Mouse (Mus musculus) embryonic facial prominence, embryonic 14.5 days (tissue): ENCODE measurements at regions not wholly inside any gene's neighbourhood (a gene's known extent, or its start where the extent isn't known, plus 50 kb on each side); places are given as distances from the start of the nearest gene placed in this dataset.
"Not testable (repeated sequence)": the region's sequence is repeated elsewhere in the genome, so short reads cannot be mapped to it uniquely, and the experiment has no call there.

Source experiments
- ATAC-seq: fragments of 200-750 bp; cut with Nextera tagmentation; 2 replicates; pipeline ENCODE4 v1.8.0; 2017; ENCODE audit warnings: low read depth, moderate number of reproducible peaks, moderate TSS enrichment
- DNase-seq: peaks from one replicate; pipeline ENCODE4 v3.0.0-alpha.2; 2015; ENCODE audit warnings: low spot score
- H3K27ac ChIP-seq: fragments of 300-500 bp; sonication (generic); replicated peaks from 2 replicates; pipeline ENCODE4 v1.5.1; 2014; ENCODE audit warnings: low read depth, mild to moderate bottlenecking, low read length, moderate library complexity
- H3K27me3 ChIP-seq: fragments of 300-500 bp; sonication (generic); replicated peaks from 2 replicates; pipeline ENCODE4 v1.6.1; 2014; ENCODE audit warnings: low read length; ENCODE audit not compliant: control insufficient read depth, insufficient read depth
- H3K36me3 ChIP-seq: fragments of 300-500 bp; sonication (generic); 2 replicates; pipeline ENCODE4 v1.6.1; 2014; ENCODE audit warnings: low read length, mixed read lengths; ENCODE audit not compliant: control insufficient read depth, insufficient read depth
- H3K4me1 ChIP-seq: fragments of 300-500 bp; sonication (generic); 2 replicates; pipeline ENCODE4 v1.6.1; 2014; ENCODE audit warnings: antibody characterized with exemption, low read length; ENCODE audit not compliant: control insufficient read depth, insufficient read depth
- H3K4me2 ChIP-seq: fragments of 300-500 bp; sonication (generic); 2 replicates; pipeline ENCODE4 v1.6.1; 2014; ENCODE audit warnings: low read depth, mild to moderate bottlenecking, low read length, moderate library complexity, mixed read lengths
- H3K4me3 ChIP-seq: fragments of 300-500 bp; sonication (generic); 2 replicates; pipeline ENCODE4 v1.5.1; 2014; ENCODE audit warnings: low read depth, mild to moderate bottlenecking, low read length
- H3K9ac ChIP-seq: fragments of 300-500 bp; sonication (generic); 2 replicates; pipeline ENCODE4 v1.6.1; 2014; ENCODE audit warnings: low read depth, mild to moderate bottlenecking, low read length, moderate library complexity, mixed read lengths
- H3K9me3 ChIP-seq: fragments of 300-500 bp; sonication (generic); 2 replicates; pipeline ENCODE4 v1.6.1; 2016; ENCODE audit warnings: low read length; ENCODE audit not compliant: control insufficient read depth
- WGBS: fragments of 180-500 bp; shearing (Covaris S2); extraction: QIAGEN DNeasy Blood & Tissue Kit; methylation state at CpG from one replicate; pipeline ENCODE4 v1.1.7; 2014; 5-methylcytosine and 5-hydroxymethylcytosine counted together

- Histone ChIP-seq H3K27me3 (no peaks in the 10 kb centered on the region), H3K4me1 (no peaks in the 10 kb centered on the region), H3K36me3 (no peaks in the 10 kb centered on the region), H3K4me2 (no peak overlapping the region), H3K9me3 (no peaks in the 10 kb centered on the region), H3K4me3 (no peak overlapping the region), H3K9ac (no peak overlapping the region), H3K27ac (no peak overlapping the region)
- no peak for ATAC-seq
- whole genome bisulfite sequencing = 97% methylated on average over 9 of the region's 9 CpGs
- DNase-seq = no peak
Measured at GRCm38 (mm10) chr3:34740110-34740509, 89.9 kb downstream of the Sox2 start.

GRCm38 (mm10) chr3:34745181-34745736 lies 95.1 kb downstream of the Sox2 start:
- H3K4me2 ChIP-seq = no peak overlapping the region
- 72% methylated on average over 5 of the region's 5 CpGs for WGBS
- no peak overlapping the region for H3K27ac ChIP-seq
- H3K9me3 ChIP-seq = no peaks in the 10 kb centered on the region
- no peak for DNase-seq
- no peak overlapping the region for H3K4me3 ChIP-seq
- no peak for ATAC-seq
- no peaks in the 10 kb centered on the region for H3K36me3 ChIP-seq
- H3K4me1 ChIP-seq = no peaks in the 10 kb centered on the region
- H3K27me3 ChIP-seq = no peaks in the 10 kb centered on the region
- H3K9ac ChIP-seq = no peak overlapping the region

- Histone ChIP-seq H3K4me1 (no peaks in the 10 kb centered on the region), H3K9me3 (no peaks in the 10 kb centered on the region), H3K27me3 (no peaks in the 10 kb centered on the region), H3K4me3 (no peak overlapping the region), H3K36me3 (no peaks in the 10 kb centered on the region), H3K9ac (no peak overlapping the region), H3K27ac (no peak overlapping the region), H3K4me2 (no peak overlapping the region)
- 56% methylated on average over 10 of the region's 10 CpGs for WGBS
- DNase-seq (peak; percentile 80), ATAC-seq (peak; percentile 81)
Measured at GRCm38 (mm10) chr3:34747499-34748093, 97.4 kb downstream of the Sox2 start.

GRCm38 (mm10) chr3:34749989-34750388 lies 99.8 kb downstream of the Sox2 start:
- 83% methylated on average over 7 of the region's 7 CpGs for WGBS

GRCm38 (mm10) chr3:34751551-34751950 lies 101.3 kb downstream of the Sox2 start:
- no peak overlapping the region for H3K27ac ChIP-seq
- DNase-seq (no peak), ATAC-seq (no peak)
- H3K4me2 ChIP-seq = no peak overlapping the region
- whole genome bisulfite sequencing = 78% methylated on average over 5 of the region's 5 CpGs
- no peaks in the 10 kb centered on the region for H3K36me3 ChIP-seq
- H3K9ac ChIP-seq = no peak overlapping the region
- no peaks in the 10 kb centered on the region for H3K9me3 ChIP-seq
- no peaks in the 10 kb centered on the region for H3K4me1 ChIP-seq
- no peaks in the 10 kb centered on the region for H3K27me3 ChIP-seq
- H3K4me3 ChIP-seq = no peak overlapping the region

More at GRCm38 (mm10) chr3:34749989-34750388, 99.8 kb downstream of the Sox2 start:
- no peaks in the 10 kb centered on the region for H3K27me3 ChIP-seq
- H3K27ac ChIP-seq = no peak overlapping the region
- H3K9ac ChIP-seq = no peak overlapping the region
- ATAC-seq = no peak
- H3K9me3 ChIP-seq = no peaks in the 10 kb centered on the region
- H3K4me2 ChIP-seq = no peak overlapping the region
- H3K4me3 ChIP-seq = no peak overlapping the region
- no peaks in the 10 kb centered on the region for H3K4me1 ChIP-seq
- no peak for DNase-seq
- no peaks in the 10 kb centered on the region for H3K36me3 ChIP-seq

GRCm38 (mm10) chr3:34753557-34753956 lies 103.4 kb downstream of the Sox2 start:
- DNase-seq (no peak), ATAC-seq (no peak)
- WGBS = 54% methylated on average over 8 of the region's 8 CpGs
- Histone ChIP-seq H3K4me2 (no peak overlapping the region), H3K27me3 (no peaks in the 10 kb centered on the region), H3K9me3 (no peaks in the 10 kb centered on the region), H3K9ac (no peak overlapping the region), H3K27ac (no peak overlapping the region), H3K36me3 (no peaks in the 10 kb centered on the region), H3K4me1 (no peaks in the 10 kb centered on the region), H3K4me3 (no peak overlapping the region)

- Histone ChIP-seq H3K36me3 (no peaks in the 10 kb centered on the region), H3K9ac (no peak overlapping the region), H3K27ac (no peak overlapping the region), H3K9me3 (no peaks in the 10 kb centered on the region), H3K4me1 (no peaks in the 10 kb centered on the region), H3K27me3 (no peaks in the 10 kb centered on the region), H3K4me2 (no peak overlapping the region), H3K4me3 (no peak overlapping the region)
- 90% methylated on average over 6 of the region's 6 CpGs for WGBS
- ATAC-seq = no peak
- DNase-seq = no peak
Measured at GRCm38 (mm10) chr3:34754781-34755180, 104.6 kb downstream of the Sox2 start.

- not testable (repeated sequence) for H3K4me1 ChIP-seq, H3K27me3 ChIP-seq, DNase-seq, H3K9me3 ChIP-seq, H3K4me3 ChIP-seq, H3K4me2 ChIP-seq, ATAC-seq, H3K27ac ChIP-seq, H3K36me3 ChIP-seq, H3K9ac ChIP-seq
- WGBS = 98% methylated on average over 5 of the region's 5 CpGs
Measured at GRCm38 (mm10) chr3:34755282-34755681, 105.1 kb downstream of the Sox2 start.

- DNase-seq (no peak), ATAC-seq (no peak)
- H3K4me2 ChIP-seq = no peak overlapping the region
- no peak overlapping the region for H3K9ac ChIP-seq
- no peak overlapping the region for H3K27ac ChIP-seq
- no peaks in the 10 kb centered on the region for H3K9me3 ChIP-seq
- H3K4me3 ChIP-seq = no peak overlapping the region
- H3K4me1 ChIP-seq = no peaks in the 10 kb centered on the region
- no peaks in the 10 kb centered on the region for H3K27me3 ChIP-seq
- WGBS = 18% methylated on average over 7 of the region's 7 CpGs
- H3K36me3 ChIP-seq = no peaks in the 10 kb centered on the region
Measured at GRCm38 (mm10) chr3:34756632-34757031, 106.4 kb downstream of the Sox2 start.
